Comparison of ENCODE assay signal across 8 mouse cellular contexts in genomic region chr3:147063578-147064442, GRCm38 (mm10).
DNase-seq lines count a peak whose midpoint lies in the region; ATAC-seq and TF ChIP-seq lines count a peak whose summit lies in the region.

No protein-coding gene starts in this region.

- WGBS in hindbrain, embryonic 13.5 days, result 66% methylated on average over 16 of the region's 16 CpGs
- WGBS in hindbrain, embryonic 11.5 days, result 80% methylated on average over 16 of the region's 16 CpGs
- 48% methylated on average over 16 of the region's 16 CpGs for WGBS in embryonic facial prominence, embryonic 15.5 days
- WGBS in midbrain, postnatal 0 days, result 67% methylated on average over 16 of the region's 16 CpGs
- 67% methylated on average over 16 of the region's 16 CpGs for WGBS in liver, embryonic 12.5 days (ENCODE audit: insufficient replicate concordance)

- H3K9ac ChIP-seq in hindbrain, embryonic 13.5 days, result no peak overlapping the region
- H3K9ac ChIP-seq in hindbrain, embryonic 11.5 days (ENCODE audit: low read depth, low read length), result no peak overlapping the region
- H3K9ac ChIP-seq in embryonic facial prominence, embryonic 15.5 days, result no peak overlapping the region
- no peak overlapping the region for H3K9ac ChIP-seq in midbrain, postnatal 0 days (replicated peaks; ENCODE audit: low read length, poor library complexity, severe bottlenecking)
- no peak overlapping the region for H3K9ac ChIP-seq in liver, embryonic 12.5 days

- DNase-seq in hindbrain, embryonic 11.5 days (ENCODE audit: low spot score), result no peak
- peak; percentile 41 for DNase-seq in heart, postnatal 4 days
- DNase-seq in midbrain, postnatal 0 days (ENCODE audit: low spot score), result peak; percentile 46
- no peak for DNase-seq in layer of hippocampus, postnatal 25 days (ENCODE audit: extremely low spot score in 1 of 2, low spot score in 1 of 2)
- DNase-seq in natural killer cell, adult 2 months (ENCODE audit: low spot score in 2 of 2), result no peak

- no peaks in the 10 kb centered on the region for H3K27me3 ChIP-seq in hindbrain, embryonic 13.5 days
- H3K27me3 ChIP-seq in hindbrain, embryonic 11.5 days (ENCODE audit: control insufficient read depth, insufficient read depth, low read length), result no peaks in the 10 kb centered on the region
- H3K27me3 ChIP-seq in embryonic facial prominence, embryonic 15.5 days, result no peaks in the 10 kb centered on the region
- no peaks in the 10 kb centered on the region for H3K27me3 ChIP-seq in midbrain, postnatal 0 days (ENCODE audit: insufficient read depth, low read length)
- no peaks in the 10 kb centered on the region for H3K27me3 ChIP-seq in liver, embryonic 12.5 days (replicated peaks)

- TF ChIP-seq CTCF in midbrain, postnatal 0 days (IDR thresholded peaks at IDR 0.05), result no peak

- H3K27ac ChIP-seq in hindbrain, embryonic 13.5 days, result peak overlapping the region; percentile 30; the same call in 1 of the 2 replicates
- no peak overlapping the region for H3K27ac ChIP-seq in hindbrain, embryonic 11.5 days (ENCODE audit: low read depth, low read length)
- no peak overlapping the region; the same call in 1 of the 2 replicates for H3K27ac ChIP-seq in embryonic facial prominence, embryonic 15.5 days (replicated peaks)
- H3K27ac ChIP-seq in midbrain, postnatal 0 days (ENCODE audit: low read depth, low read length), result no peak overlapping the region
- no peak overlapping the region for H3K27ac ChIP-seq in liver, embryonic 12.5 days

- H3K4me3 ChIP-seq in hindbrain, embryonic 13.5 days, result no peak overlapping the region
- H3K4me3 ChIP-seq in hindbrain, embryonic 11.5 days (ENCODE audit: low read depth, low read length), result no peak overlapping the region
- H3K4me3 ChIP-seq in embryonic facial prominence, embryonic 15.5 days (replicated peaks), result no peak overlapping the region
- no peak overlapping the region for H3K4me3 ChIP-seq in midbrain, postnatal 0 days (ENCODE audit: low read depth, low read length)
- H3K4me3 ChIP-seq in liver, embryonic 12.5 days, result no peak overlapping the region

- peak; percentile 90 for ATAC-seq in hindbrain, embryonic 13.5 days (ENCODE audit: low FRiP score)
- ATAC-seq in hindbrain, embryonic 11.5 days (ENCODE audit: low FRiP score), result no peak
- ATAC-seq in embryonic facial prominence, embryonic 15.5 days (ENCODE audit: insufficient number of reproducible peaks, low FRiP score, low TSS enrichment, low read depth), result peak; percentile 74
- 0 out of 2 replicates have a peak, but pooled peaks have one; percentile 41 for ATAC-seq in midbrain, postnatal 0 days (ENCODE audit: low FRiP score)
- ATAC-seq in liver, embryonic 12.5 days, result no peak

- H3K9me3 ChIP-seq in hindbrain, embryonic 13.5 days, result no peaks in the 10 kb centered on the region
- H3K9me3 ChIP-seq in hindbrain, embryonic 11.5 days (ENCODE audit: control insufficient read depth, low read length), result no peaks in the 10 kb centered on the region
- H3K9me3 ChIP-seq in embryonic facial prominence, embryonic 15.5 days (replicated peaks), result no peaks in the 10 kb centered on the region
- no peaks in the 10 kb centered on the region for H3K9me3 ChIP-seq in midbrain, postnatal 0 days (ENCODE audit: low read length)
- H3K9me3 ChIP-seq in liver, embryonic 12.5 days (replicated peaks), result no peaks in the 10 kb centered on the region

- no peak overlapping the region for H3K4me2 ChIP-seq in hindbrain, embryonic 13.5 days
- no peak overlapping the region for H3K4me2 ChIP-seq in hindbrain, embryonic 11.5 days (replicated peaks; ENCODE audit: low read depth, low read length)
- no peak overlapping the region for H3K4me2 ChIP-seq in embryonic facial prominence, embryonic 15.5 days (replicated peaks)
- H3K4me2 ChIP-seq in midbrain, postnatal 0 days (ENCODE audit: low read depth, low read length, poor library complexity, severe bottlenecking), result no peak overlapping the region
- H3K4me2 ChIP-seq in liver, embryonic 12.5 days, result no peak overlapping the region

- H3K36me3 ChIP-seq in hindbrain, embryonic 13.5 days, result no peaks in the 10 kb centered on the region
- H3K36me3 ChIP-seq in hindbrain, embryonic 11.5 days (ENCODE audit: control insufficient read depth, insufficient read depth, low read length), result no peaks in the 10 kb centered on the region
- H3K36me3 ChIP-seq in embryonic facial prominence, embryonic 15.5 days, result no peaks in the 10 kb centered on the region
- no peaks in the 10 kb centered on the region for H3K36me3 ChIP-seq in midbrain, postnatal 0 days (ENCODE audit: insufficient read depth, low read length)
- no peaks in the 10 kb centered on the region for H3K36me3 ChIP-seq in liver, embryonic 12.5 days

- peaks cover 14% of the 10 kb centered on the region for H3K4me1 ChIP-seq in hindbrain, embryonic 13.5 days (replicated peaks)
- no peaks in the 10 kb centered on the region for H3K4me1 ChIP-seq in hindbrain, embryonic 11.5 days (replicated peaks; ENCODE audit: control insufficient read depth, insufficient read depth, low read length)
- peaks cover 12% of the 10 kb centered on the region for H3K4me1 ChIP-seq in embryonic facial prominence, embryonic 15.5 days
- H3K4me1 ChIP-seq in midbrain, postnatal 0 days (ENCODE audit: insufficient read depth, low read length), result 0 out of 2 replicates have a peak, but pooled peaks cover 3% of the 10 kb centered on the region
- no peaks in the 10 kb centered on the region for H3K4me1 ChIP-seq in liver, embryonic 12.5 days

Comparison
In these comparisons a context has a peak if more than half of its experiments do, and no peak if none do; other contexts are left out.
1. ATAC-seq: peak in hindbrain, embryonic 13.5 days (single experiment), embryonic facial prominence, embryonic 15.5 days (single experiment) and midbrain, postnatal 0 days (single experiment); none in hindbrain, embryonic 11.5 days (single experiment) and liver, embryonic 12.5 days (single experiment).
2. DNase-seq: peak in heart, postnatal 4 days (single experiment) and midbrain, postnatal 0 days (single experiment); none in hindbrain, embryonic 11.5 days (single experiment), layer of hippocampus, postnatal 25 days (0 of 2) and natural killer cell, adult 2 months (0 of 2).